Mouse (Mus musculus) brain, embryonic 14.5 days (tissue): Measurements from ENCODE around the gene Pla2g2d.

ENCODE experiments used
- CTCF ChIP-seq: fragments of 200-500 bp; IDR thresholded peaks from 2 replicates; pipeline ENCODE4 v1.5.1; 2012; ENCODE audit warnings: inconsistent platforms, mild to moderate bottlenecking, moderate library complexity, borderline replicate concordance; ENCODE audit not compliant: insufficient read depth, insufficient read length; ENCODE audit errors: extremely low read depth
- POLR2A ChIP-seq: fragments of 200-500 bp; IDR thresholded peaks from 2 replicates; pipeline ENCODE4 v1.6.1; 2012; ENCODE audit warnings: mild to moderate bottlenecking, inconsistent platforms, borderline replicate concordance; ENCODE audit not compliant: poor library complexity, insufficient read depth, insufficient read length, severe bottlenecking; ENCODE audit errors: extremely low read depth

- no peak for TF ChIP-seq POLR2A
- TF ChIP-seq CTCF, result no peak
These were observed 10.2 kb downstream of the Pla2g2d start for GRCm38 (mm10) chr4:138785721-138786120.
